Mouse (Mus musculus): ENCODE results near the gene Mybpc2. TPM values are rescaled to one million over a fixed set of nuclear protein-coding genes. Genes with fewer than 3 reads are reported as not detected.

The Mybpc2 gene
- polyA plus RNA-seq, 1 experiment: 4.7 TPM

GRCm38 (mm10) chr7:44491391-44491790, 33.1 kb downstream of the Mybpc2 start:
- Histone ChIP-seq H3K79me2 (ENCODE audit: control insufficient read depth, insufficient read depth) (peaks cover 11% of the 10 kb centered on the region), H3ac (ENCODE audit: control insufficient read depth, insufficient read length) (no peak overlapping the region), H3K36me3 (ENCODE audit: control insufficient read depth, insufficient read depth) (no peaks in the 10 kb centered on the region), H3K27me3 (ENCODE audit: control insufficient read depth, insufficient read depth, insufficient read length) (no peaks in the 10 kb centered on the region), H3K4me2 (ENCODE audit: low read depth) (no peak overlapping the region), H3K4me3 (no peak overlapping the region)
- TF ChIP-seq E2F4 (IDR thresholded peaks at IDR 0.05; ENCODE audit: insufficient read depth) (no peak), REST (IDR thresholded peaks at IDR 0.05; ENCODE audit: insufficient read depth, insufficient read length) (no peak), TCF12 (IDR thresholded peaks at IDR 0.05; ENCODE audit: insufficient read depth, poor library complexity, severe bottlenecking) (no peak), POLR2A (IDR thresholded peaks at IDR 0.05; ENCODE audit: insufficient read length, low read depth) (no peak), MYOD1 (IDR thresholded peaks at IDR 0.05; ENCODE audit: control insufficient read depth in 1 of 3, insufficient read length in 2 of 3, low read depth in 2 of 3) (no peak), CEBPB (IDR thresholded peaks at IDR 0.05; ENCODE audit: insufficient read depth, poor library complexity, severe bottlenecking) (no peak), POLR2AphosphoS2 (IDR thresholded peaks at IDR 0.05; ENCODE audit: insufficient read length, low read depth) (no peak), SRF (IDR thresholded peaks at IDR 0.05; ENCODE audit: control insufficient read depth, insufficient read length, low read depth) (no peak), USF1 (IDR thresholded peaks at IDR 0.05; ENCODE audit: low read depth) (no peak), MAX (IDR thresholded peaks at IDR 0.05; ENCODE audit: low read depth) (no peak), TCF3 (IDR thresholded peaks at IDR 0.05; ENCODE audit: insufficient read length, low read depth) (no peak), MYOG (IDR thresholded peaks at IDR 0.05; ENCODE audit: control insufficient read depth in 1 of 3, insufficient read depth in 1 of 3, insufficient read length in 2 of 3, low read depth in 2 of 3) (no peak)

- TF ChIP-seq E2F4 (IDR thresholded peaks at IDR 0.05; ENCODE audit: insufficient read depth): no peak
- no peak for TF ChIP-seq REST (IDR thresholded peaks at IDR 0.05; ENCODE audit: insufficient read depth, insufficient read length)
- TF ChIP-seq MYOG (IDR thresholded peaks at IDR 0.05; ENCODE audit: control insufficient read depth in 1 of 3, insufficient read depth in 1 of 3, insufficient read length in 2 of 3, low read depth in 2 of 3): no peak
- no peak for TF ChIP-seq POLR2A (IDR thresholded peaks at IDR 0.05; ENCODE audit: insufficient read length, low read depth)
- no peak for TF ChIP-seq CEBPB (IDR thresholded peaks at IDR 0.05; ENCODE audit: insufficient read depth, poor library complexity, severe bottlenecking)
- TF ChIP-seq TCF12 (IDR thresholded peaks at IDR 0.05; ENCODE audit: insufficient read depth, poor library complexity, severe bottlenecking): no peak
- TF ChIP-seq SRF (IDR thresholded peaks at IDR 0.05; ENCODE audit: control insufficient read depth, insufficient read length, low read depth): no peak
- no peak for TF ChIP-seq POLR2AphosphoS2 (IDR thresholded peaks at IDR 0.05; ENCODE audit: insufficient read length, low read depth)
- no peak for TF ChIP-seq MYOD1 (IDR thresholded peaks at IDR 0.05; ENCODE audit: control insufficient read depth in 1 of 3, insufficient read length in 2 of 3, low read depth in 2 of 3)
- TF ChIP-seq TCF3 (IDR thresholded peaks at IDR 0.05; ENCODE audit: insufficient read length, low read depth): no peak
- no peak for TF ChIP-seq MAX (IDR thresholded peaks at IDR 0.05; ENCODE audit: low read depth)
- TF ChIP-seq USF1 (IDR thresholded peaks at IDR 0.05; ENCODE audit: low read depth): no peak
- peaks cover 5% of the 10 kb centered on the region for H3K79me2 ChIP-seq (ENCODE audit: control insufficient read depth, insufficient read depth)
- no peak overlapping the region for H3ac ChIP-seq (ENCODE audit: control insufficient read depth, insufficient read length)
- no peak overlapping the region for H3K4me3 ChIP-seq
- H3K36me3 ChIP-seq (ENCODE audit: control insufficient read depth, insufficient read depth): no peaks in the 10 kb centered on the region
- H3K4me2 ChIP-seq (ENCODE audit: low read depth): no peak overlapping the region
- H3K27me3 ChIP-seq (ENCODE audit: control insufficient read depth, insufficient read depth, insufficient read length): no peaks in the 10 kb centered on the region
Measured at GRCm38 (mm10) chr7:44490281-44490680, 34.2 kb downstream of the Mybpc2 start.

- TF ChIP-seq CEBPB (IDR thresholded peaks at IDR 0.05; ENCODE audit: insufficient read depth, poor library complexity, severe bottlenecking) (no peak), MYOD1 (IDR thresholded peaks at IDR 0.05; ENCODE audit: control insufficient read depth in 1 of 3, insufficient read length in 2 of 3, low read depth in 2 of 3) (no peak), POLR2AphosphoS2 (IDR thresholded peaks at IDR 0.05; ENCODE audit: insufficient read length, low read depth) (no peak), TCF3 (IDR thresholded peaks at IDR 0.05; ENCODE audit: insufficient read length, low read depth) (no peak), REST (IDR thresholded peaks at IDR 0.05; ENCODE audit: insufficient read depth, insufficient read length) (no peak), E2F4 (IDR thresholded peaks at IDR 0.05; ENCODE audit: insufficient read depth) (no peak), SRF (IDR thresholded peaks at IDR 0.05; ENCODE audit: control insufficient read depth, insufficient read length, low read depth) (no peak), MAX (IDR thresholded peaks at IDR 0.05; ENCODE audit: low read depth) (no peak), POLR2A (IDR thresholded peaks at IDR 0.05; ENCODE audit: insufficient read length, low read depth) (no peak), TCF12 (IDR thresholded peaks at IDR 0.05; ENCODE audit: insufficient read depth, poor library complexity, severe bottlenecking) (no peak), USF1 (IDR thresholded peaks at IDR 0.05; ENCODE audit: low read depth) (no peak), MYOG (IDR thresholded peaks at IDR 0.05; ENCODE audit: control insufficient read depth in 1 of 3, insufficient read depth in 1 of 3, insufficient read length in 2 of 3, low read depth in 2 of 3) (no peak)
- H3K27me3 ChIP-seq (ENCODE audit: control insufficient read depth, insufficient read depth, insufficient read length): no peaks in the 10 kb centered on the region
- H3K36me3 ChIP-seq (ENCODE audit: control insufficient read depth, insufficient read depth): no peaks in the 10 kb centered on the region
- H3ac ChIP-seq (ENCODE audit: control insufficient read depth, insufficient read length): no peak overlapping the region
- no peaks in the 10 kb centered on the region for H3K79me2 ChIP-seq (ENCODE audit: control insufficient read depth, insufficient read depth)
- no peak overlapping the region for H3K4me2 ChIP-seq (ENCODE audit: low read depth)
- no peak overlapping the region for H3K4me3 ChIP-seq
Measured at GRCm38 (mm10) chr7:44488545-44488944, 35.9 kb downstream of the Mybpc2 start.

GRCm38 (mm10) chr7:44487936-44488335, 36.5 kb downstream of the Mybpc2 start:
- H3K4me2 ChIP-seq (ENCODE audit: low read depth): no peak overlapping the region
- H3K36me3 ChIP-seq (ENCODE audit: control insufficient read depth, insufficient read depth): no peaks in the 10 kb centered on the region
- H3K27me3 ChIP-seq (ENCODE audit: control insufficient read depth, insufficient read depth, insufficient read length): no peaks in the 10 kb centered on the region
- H3ac ChIP-seq (ENCODE audit: control insufficient read depth, insufficient read length): no peak overlapping the region
- TF ChIP-seq E2F4 (IDR thresholded peaks at IDR 0.05; ENCODE audit: insufficient read depth): no peak
- no peak for TF ChIP-seq MAX (IDR thresholded peaks at IDR 0.05; ENCODE audit: low read depth)
- TF ChIP-seq MYOD1 (IDR thresholded peaks at IDR 0.05; ENCODE audit: control insufficient read depth in 1 of 3, insufficient read length in 2 of 3, low read depth in 2 of 3): no peak
- TF ChIP-seq REST (IDR thresholded peaks at IDR 0.05; ENCODE audit: insufficient read depth, insufficient read length): no peak
- TF ChIP-seq USF1 (IDR thresholded peaks at IDR 0.05; ENCODE audit: low read depth): no peak
- TF ChIP-seq TCF3 (IDR thresholded peaks at IDR 0.05; ENCODE audit: insufficient read length, low read depth): no peak
- no peak for TF ChIP-seq TCF12 (IDR thresholded peaks at IDR 0.05; ENCODE audit: insufficient read depth, poor library complexity, severe bottlenecking)
- TF ChIP-seq SRF (IDR thresholded peaks at IDR 0.05; ENCODE audit: control insufficient read depth, insufficient read length, low read depth): no peak
- TF ChIP-seq MYOG (IDR thresholded peaks at IDR 0.05; ENCODE audit: control insufficient read depth in 1 of 3, insufficient read depth in 1 of 3, insufficient read length in 2 of 3, low read depth in 2 of 3): no peak
- TF ChIP-seq CEBPB (IDR thresholded peaks at IDR 0.05; ENCODE audit: insufficient read depth, poor library complexity, severe bottlenecking): no peak
- TF ChIP-seq POLR2AphosphoS2 (IDR thresholded peaks at IDR 0.05; ENCODE audit: insufficient read length, low read depth): no peak
- TF ChIP-seq POLR2A (IDR thresholded peaks at IDR 0.05; ENCODE audit: insufficient read length, low read depth): no peak
- H3K4me3 ChIP-seq: no peak overlapping the region
- no peaks in the 10 kb centered on the region for H3K79me2 ChIP-seq (ENCODE audit: control insufficient read depth, insufficient read depth)
